Mouse (Mus musculus): ENCODE data around the gene Gm17571.

Gene Gm17571

DNA sequence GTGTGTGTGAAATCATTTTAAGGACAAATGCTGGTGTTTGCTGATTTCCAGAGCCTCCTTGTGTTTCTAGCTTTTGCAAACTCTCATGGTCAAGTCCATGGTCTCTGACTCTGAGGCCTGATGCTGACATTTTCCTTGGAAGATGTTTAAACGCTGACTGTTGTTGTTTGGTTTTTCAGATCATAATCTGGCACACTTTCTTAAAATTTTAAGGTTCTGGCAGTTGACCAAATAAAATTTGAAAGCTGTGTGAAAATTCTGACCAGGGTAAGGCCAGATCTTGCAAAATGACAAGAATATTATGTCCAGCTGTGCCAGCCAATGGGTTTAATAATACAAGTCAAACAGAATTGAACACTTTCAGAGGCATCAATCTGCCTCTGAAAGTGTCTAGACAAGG lies 8.7 kb upstream of the Gm17571 start:
- no peak for DNase-seq (ENCODE audit: low spot score in 2 of 2)

DNA sequence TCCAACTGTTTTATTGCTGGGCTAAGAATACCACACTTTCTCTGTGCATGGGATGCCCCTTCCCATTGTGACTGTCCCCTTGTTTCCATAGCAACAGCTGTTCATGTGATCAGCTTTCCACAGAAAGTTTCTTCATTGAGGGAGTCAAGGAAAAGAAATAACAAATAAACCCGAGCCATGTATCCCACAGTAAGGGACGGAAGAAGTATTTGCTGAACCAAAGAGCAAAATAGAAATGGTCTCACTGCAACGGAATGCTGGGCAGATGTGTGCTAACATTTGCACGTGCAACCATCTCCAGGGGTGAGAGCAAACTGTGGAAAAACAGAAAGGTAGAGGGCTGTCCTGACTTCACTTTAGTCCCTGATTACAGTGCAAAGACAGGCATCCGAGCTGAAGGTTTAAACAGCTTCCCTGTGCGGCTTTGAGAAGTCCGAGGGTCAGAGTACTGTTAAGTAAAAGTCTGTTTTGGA lies 8.1 kb upstream of the Gm17571 start:
- no peak for DNase-seq (ENCODE audit: low spot score in 2 of 2)

DNA sequence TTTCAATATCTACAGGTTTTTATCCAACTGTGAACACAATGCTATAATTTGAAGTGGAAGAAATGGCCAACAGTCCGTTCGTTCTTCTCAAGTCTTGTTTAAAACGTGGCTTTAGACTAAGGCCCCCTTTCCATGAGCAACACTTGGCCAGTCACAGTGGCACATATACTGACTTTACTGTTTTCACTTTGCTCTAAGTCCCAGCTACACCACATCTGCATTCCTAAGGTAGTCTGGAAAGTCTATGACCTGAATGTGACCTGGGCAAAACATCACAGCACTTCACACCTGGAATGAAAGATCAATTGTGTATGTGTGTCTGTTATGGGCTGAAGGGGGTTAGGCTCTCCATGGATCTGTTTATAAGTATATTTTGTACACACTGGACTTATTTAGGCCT lies 2.2 kb upstream of the Gm17571 start:
- no peak for DNase-seq (ENCODE audit: low spot score in 2 of 2)

DNA sequence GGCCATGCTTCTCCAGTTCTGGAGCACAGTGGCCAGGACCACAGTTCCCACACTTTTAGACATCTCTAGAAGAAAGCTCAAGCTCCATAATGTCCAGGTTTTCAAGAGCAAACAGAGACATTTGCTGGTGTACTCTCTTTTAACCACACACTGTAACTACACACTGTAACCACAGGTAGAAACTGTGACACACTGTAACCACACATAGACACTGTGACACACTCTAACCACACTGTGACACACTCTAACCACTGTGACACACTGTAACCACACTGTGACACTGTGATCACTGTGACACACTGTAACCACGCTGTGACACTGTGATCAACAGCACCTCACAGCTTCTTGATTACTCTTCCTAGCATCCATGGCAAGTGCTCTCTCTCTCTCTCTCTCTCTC lies 317 bp downstream of the Gm17571 start:
- no peak for DNase-seq (ENCODE audit: low spot score in 2 of 2)

DNA sequence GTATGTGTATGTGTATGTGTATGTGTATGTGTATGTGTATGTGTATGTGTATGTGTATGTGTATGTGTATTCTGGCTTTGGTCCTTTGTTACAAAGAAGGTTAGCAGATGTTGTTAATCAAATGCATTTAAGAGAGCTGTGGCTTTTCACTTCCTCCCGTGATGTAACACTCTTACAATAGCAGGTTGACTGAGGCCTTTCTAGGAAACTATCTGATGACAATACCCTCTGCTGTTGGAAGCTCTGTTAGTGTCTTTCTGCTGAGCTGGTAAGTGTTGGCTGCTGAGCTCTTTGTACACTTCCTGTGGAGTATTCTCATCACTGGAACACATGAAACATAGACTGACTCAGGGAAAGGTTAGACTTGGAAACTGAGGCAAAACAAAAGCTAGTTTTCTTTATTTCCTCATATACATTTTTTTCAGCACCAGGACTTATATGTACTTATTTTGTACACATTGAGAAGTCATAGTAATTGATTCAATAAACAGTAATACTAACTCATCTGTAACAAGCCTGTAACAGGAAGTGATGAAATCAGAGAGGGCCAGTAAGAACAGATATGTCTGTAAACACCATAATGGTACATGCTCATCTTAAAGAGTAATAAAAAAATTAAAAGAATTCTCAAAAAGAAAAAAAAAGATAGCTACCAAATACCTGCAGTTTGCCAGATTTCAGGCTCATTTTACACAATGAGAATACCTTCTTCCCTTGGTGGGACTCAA lies 2.9 kb downstream of the Gm17571 start:
- no peak for DNase-seq (ENCODE audit: low spot score in 2 of 2)

DNA sequence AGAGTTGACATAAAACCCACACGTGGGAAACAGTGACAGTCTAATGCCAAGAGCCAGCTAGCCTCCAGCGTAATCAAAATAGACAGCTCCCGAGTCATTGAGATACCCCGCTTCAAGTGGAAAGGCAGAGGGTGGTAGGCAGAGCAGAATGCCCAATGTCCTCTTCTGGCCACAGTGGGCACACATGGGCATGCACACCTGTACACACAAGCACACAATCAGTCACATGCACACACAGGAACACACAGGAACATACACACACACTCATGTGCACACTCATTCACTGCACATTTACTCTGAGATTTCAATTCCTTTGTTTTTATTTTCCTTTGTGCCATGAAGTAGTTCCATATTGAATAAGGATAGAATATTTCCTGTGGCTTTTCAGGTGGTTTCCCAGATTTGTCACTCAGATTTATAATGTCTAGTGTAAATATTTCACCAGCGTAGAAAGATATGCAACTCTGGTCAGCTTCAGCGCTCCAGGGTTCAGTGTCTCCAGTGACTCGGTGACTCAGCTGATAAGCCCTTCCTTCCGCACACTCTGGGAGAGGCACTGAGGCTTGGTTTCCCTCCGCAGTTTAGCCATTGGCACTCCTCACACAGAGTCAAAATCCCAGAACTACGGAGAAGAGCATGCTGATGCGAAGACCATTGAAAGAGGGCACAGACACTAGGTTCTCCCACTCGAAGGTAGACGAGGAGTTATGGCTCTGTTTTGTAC lies 4.4 kb downstream of the Gm17571 start:
- DNase-seq (ENCODE audit: low spot score in 2 of 2) = no peak

DNA sequence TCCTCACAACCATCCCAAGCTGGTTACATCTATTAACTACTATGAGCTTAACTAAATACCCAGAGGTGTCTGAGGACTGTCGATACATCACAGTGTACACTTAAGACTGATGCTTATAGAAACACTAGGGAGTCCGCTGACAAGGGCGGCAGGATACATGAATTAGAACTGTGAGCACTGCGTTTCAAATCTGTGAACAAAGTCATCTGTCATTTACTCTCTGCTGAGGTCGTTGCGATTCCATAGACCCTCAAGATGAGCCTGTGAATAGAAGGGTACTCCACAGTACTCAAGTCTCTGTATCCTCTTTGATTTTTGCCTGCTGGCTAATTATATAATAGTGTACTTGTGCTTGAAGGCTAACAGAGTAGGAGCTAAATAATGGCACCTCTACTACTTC lies 5.6 kb downstream of the Gm17571 start:
- DNase-seq (ENCODE audit: low spot score in 2 of 2) = no peak

DNA sequence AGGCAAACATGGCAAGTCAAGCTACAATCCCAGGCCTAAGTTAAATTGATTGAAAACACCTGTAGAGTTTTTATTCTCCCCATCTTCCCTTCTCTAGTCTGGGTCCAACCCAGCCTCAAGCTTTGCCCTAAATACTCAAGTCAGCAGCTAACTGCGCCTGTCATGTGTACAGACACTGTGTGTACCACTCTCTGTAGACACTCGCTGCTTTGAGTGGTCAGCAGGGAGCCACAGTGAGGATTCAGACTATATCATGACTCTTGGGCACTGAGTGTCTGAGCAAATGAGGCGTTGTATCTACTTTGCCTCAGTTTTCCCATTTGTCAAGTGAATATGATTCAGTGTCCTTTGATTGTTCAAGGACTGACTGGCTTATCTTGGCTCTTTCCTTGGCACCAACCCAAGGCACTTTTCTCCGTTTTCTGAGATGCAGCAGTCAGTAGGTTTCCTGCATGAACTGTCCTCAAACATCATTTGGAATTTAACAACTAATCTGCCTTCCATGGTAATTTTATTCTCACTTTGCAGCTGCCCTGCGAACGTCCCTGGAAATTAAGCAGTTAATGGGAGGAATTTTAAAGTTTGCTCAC lies 13.0 kb downstream of the Gm17571 start:
- DNase-seq (ENCODE audit: low spot score in 2 of 2) = no peak

DNA sequence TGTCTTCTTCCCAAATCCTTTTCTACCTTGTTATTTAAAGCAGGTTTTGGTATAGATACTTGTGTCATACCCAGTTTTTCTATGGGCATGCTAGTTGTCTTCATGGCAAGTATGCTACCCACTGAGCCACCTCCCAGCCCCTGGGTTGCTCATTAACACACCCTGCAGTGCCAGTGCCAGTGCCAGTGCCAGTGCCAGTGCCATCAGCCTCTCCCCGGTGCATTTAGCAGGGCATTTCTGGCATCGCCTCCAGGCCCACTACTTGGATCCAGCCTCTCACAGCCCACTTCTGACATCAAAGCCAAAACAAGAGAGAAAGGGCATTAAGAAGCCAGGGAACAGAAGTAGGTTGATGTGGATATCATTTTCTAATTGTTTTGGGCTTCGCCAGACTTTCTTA lies 14.9 kb downstream of the Gm17571 start:
- DNase-seq (ENCODE audit: low spot score in 2 of 2) = no peak

DNA sequence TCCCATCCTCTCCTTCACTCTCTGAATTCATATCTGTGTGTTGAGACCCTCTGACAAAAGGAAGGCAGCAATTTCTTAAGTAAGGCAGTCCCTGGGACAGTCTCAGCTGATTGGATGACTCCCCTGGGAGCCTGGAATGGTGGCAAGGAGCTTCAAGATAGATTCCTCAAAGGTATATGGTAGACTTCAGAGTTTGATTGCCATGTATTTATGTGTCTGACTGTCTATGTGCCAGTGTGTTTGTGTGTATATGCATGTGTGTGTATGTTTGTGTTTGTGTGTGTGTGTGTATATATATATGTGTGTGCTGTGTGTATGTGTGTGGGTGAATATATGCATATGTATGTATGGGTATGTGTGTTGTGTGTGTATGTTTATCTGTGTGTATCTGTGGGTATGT lies 15.8 kb downstream of the Gm17571 start:
- DNase-seq (ENCODE audit: low spot score in 2 of 2) = no peak

DNA sequence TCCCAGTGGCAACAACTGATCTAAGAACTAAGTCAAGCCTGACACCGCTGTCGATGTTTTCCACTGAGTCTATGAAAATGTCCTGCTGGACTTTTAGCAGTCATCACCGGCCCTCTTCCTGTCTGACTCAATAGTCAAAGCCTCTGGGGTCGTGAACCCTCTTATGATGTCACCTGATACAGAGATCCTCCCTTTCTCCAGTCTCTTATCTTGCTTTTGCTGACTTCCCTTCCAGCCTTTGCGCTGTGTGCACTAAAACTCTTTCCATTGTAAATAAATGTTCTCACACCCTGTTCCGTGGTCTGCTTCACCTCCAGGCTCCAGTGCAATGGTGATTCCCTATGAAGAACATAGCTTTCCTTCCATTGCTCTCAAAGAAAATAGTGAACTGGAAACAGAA lies 16.3 kb downstream of the Gm17571 start:
- DNase-seq (ENCODE audit: low spot score in 2 of 2) = no peak

DNA sequence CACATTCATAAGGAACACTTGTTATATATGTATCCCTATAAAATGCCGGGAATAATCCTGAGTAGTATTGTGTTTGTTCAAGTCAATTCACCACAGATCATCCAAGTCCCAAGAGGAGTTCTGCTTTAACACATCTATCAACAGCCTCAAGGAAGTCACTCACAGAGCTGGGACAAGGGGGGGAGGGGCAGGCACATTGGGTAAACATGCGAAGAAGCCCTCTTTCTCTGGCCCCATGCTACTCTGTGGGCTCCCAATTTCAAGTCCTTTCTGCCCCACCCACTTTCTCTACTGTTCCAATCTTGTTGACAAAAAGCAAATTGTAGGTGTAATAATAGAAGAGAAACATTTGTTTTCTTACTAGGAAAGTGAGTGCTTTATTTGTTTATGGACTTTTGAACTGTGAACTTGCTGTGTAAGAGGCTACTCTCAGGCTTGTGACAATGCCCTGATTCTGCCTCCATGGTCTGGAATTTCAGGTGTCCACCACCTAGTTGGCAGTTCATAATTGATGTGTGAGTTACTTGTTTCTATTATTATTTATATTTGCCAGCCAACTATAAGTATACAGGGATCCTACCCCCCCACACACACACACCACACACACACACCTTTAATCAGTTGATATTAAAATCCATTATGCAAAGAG lies 17.0 kb downstream of the Gm17571 start:
- DNase-seq (ENCODE audit: low spot score in 2 of 2) = no peak

DNA sequence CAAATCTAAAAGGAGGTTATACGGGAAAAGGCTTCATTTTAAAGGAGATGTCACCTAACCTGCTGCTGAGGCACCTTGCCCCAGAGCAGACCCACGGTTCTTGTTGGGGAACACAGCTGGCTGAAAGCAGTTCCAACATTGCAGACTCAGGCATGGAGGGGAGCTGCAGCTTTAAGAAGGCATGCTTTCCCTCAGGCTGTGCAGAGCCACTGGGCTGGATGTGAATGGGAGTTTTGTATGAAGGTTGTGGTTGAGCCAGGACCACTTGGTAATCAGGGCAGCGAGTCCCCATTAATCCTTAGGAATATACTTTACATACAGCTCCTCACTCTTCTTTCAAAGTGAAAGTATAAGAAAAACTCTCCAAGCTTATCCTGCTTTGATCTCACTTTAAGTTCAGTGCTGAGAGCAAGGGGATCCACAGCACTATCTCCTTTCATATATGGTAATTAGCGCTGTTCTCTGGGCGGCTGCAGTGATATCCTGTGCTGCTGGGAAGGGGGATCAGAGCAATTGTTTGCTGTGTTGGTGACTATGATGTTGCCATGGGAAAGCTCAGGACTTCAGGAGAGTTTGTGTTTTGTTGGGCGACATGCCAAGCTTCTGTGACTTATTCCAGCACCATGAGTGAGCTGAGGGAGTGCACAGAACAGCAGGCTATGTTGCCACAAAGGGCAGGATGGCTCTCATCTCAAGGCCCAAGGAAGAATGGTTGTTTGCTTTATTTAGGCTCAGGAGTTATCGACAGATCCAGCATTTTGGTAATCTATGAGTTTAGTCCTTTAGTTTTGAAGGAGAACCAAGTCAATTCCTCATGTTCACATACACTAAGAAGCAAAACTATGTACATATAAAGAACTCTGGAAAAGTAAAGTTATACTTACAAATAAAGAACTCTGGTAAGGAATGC lies 21.3 kb downstream of the Gm17571 start:
- peak; percentile 32 to 39 for DNase-seq (ENCODE audit: low spot score in 2 of 2)

DNA sequence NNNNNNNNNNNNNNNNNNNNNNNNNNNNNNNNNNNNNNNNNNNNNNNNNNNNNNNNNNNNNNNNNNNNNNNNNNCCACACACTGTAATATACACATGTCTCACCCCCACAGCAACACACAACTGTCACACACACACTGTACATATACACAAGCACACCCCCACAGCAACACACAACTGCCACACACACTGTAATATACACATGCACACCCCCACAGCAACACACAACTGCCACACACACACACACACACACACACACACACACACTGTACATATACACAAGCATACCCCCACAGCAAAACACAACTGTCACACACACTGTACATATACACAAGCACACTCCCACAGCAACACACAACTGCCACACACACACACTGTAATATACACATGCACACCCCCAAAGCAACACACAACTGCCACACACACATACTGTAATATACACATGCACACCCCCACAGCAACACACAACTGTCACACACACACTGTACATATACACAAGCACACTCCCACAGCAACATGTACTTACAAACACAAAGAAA lies 32.3 kb downstream of the Gm17571 start:
- DNase-seq (ENCODE audit: low spot score in 2 of 2) = no peak

All from right cerebral cortex, postnatal 36 days (tissue).